Mouse (Mus musculus) liver, adult 2 months (tissue): Measurements from ENCODE around the gene Ltv1.

Experiments
- CTCF ChIP-seq: fragments of 200-500 bp; IDR thresholded peaks from 2 replicates; pipeline ENCODE4 v1.5.1; 2011; ENCODE audit warnings: low read depth, low read length, control low read depth
- POLR2A ChIP-seq: fragments of 200-500 bp; IDR thresholded peaks from 2 replicates; pipeline ENCODE4 v1.6.1; 2011; ENCODE audit warnings: low read length, control low read depth; ENCODE audit not compliant: insufficient read depth; ENCODE audit errors: extremely low read depth

- TF ChIP-seq POLR2A, result no peak
- no peak for TF ChIP-seq CTCF
Measured at GRCm38 (mm10) chr10:13137906-13138305, 55.1 kb downstream of the Ltv1 start.
